Mouse (Mus musculus) testis, adult 2 months (tissue): ENCODE results near the gene Dock9.

Source experiments
- CTCF ChIP-seq: fragments of 200-500 bp; IDR thresholded peaks from 2 replicates; pipeline ENCODE4 v1.5.1; 2012; ENCODE audit warnings: low read depth, mild to moderate bottlenecking, inconsistent platforms, low read length, moderate library complexity; ENCODE audit not compliant: control insufficient read depth, insufficient read depth, insufficient replicate concordance
- POLR2A ChIP-seq: fragments of 200-500 bp; IDR thresholded peaks from 2 replicates; pipeline ENCODE4 v1.6.1; 2012; ENCODE audit warnings: low read depth, mild to moderate bottlenecking, inconsistent platforms, low read length, moderate library complexity; ENCODE audit not compliant: control insufficient read depth

DNA sequence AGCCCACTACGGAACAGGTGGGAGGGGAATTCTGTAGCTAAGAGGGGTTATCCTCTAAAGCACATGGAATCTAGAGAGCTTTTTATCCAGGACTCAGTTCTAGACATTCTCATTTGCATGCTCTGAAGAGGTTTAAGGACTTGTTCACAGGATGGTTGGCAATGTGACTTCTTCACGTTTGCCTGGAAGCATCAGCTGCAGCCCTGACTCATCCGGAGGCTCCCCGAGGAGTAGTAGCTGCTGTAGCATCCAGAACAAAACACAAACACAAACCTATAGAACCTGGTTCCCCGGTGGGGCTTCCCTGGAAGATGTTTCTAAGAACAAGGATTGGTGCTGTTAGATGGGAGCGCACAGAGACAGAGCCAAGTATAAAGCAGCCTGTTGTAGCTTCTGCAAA is 195.0 kb downstream of the Dock9 start:
- TF ChIP-seq POLR2A (no peak), CTCF (no peak)
